Mouse (Mus musculus) heart, embryonic 12.5 days (tissue): ENCODE data around the gene Sla2. TPM values are rescaled to one million over a fixed set of nuclear protein-coding genes. Genes with fewer than 3 reads are reported as not detected.

Source experiments
- ATAC-seq: fragments of 200-750 bp; cut with Nextera tagmentation; 2 replicates; pipeline ENCODE4 v1.8.0; 2017; ENCODE audit warnings: moderate TSS enrichment, moderate library complexity; ENCODE audit not compliant: insufficient number of reproducible peaks, low FRiP score
- H3K27ac ChIP-seq: fragments of 300-500 bp; sonication (generic); 2 replicates; pipeline ENCODE4 v1.5.1; 2016; ENCODE audit warnings: mild to moderate bottlenecking, moderate library complexity; ENCODE audit not compliant: poor library complexity, severe bottlenecking
- H3K27me3 ChIP-seq: fragments of 300-500 bp; sonication (generic); replicated peaks from 2 replicates; pipeline ENCODE4 v1.6.1; 2016; ENCODE audit warnings: mild to moderate bottlenecking, moderate library complexity
- H3K36me3 ChIP-seq: fragments of 300-500 bp; sonication (generic); 2 replicates; pipeline ENCODE4 v1.6.1; 2016; ENCODE audit warnings: mild to moderate bottlenecking, moderate library complexity
- H3K4me1 ChIP-seq: fragments of 300-500 bp; sonication (generic); replicated peaks from 2 replicates; pipeline ENCODE4 v1.6.1; 2016; ENCODE audit warnings: mild to moderate bottlenecking
- H3K4me2 ChIP-seq: fragments of 300-500 bp; sonication (generic); 2 replicates; pipeline ENCODE4 v1.6.1; 2016; ENCODE audit warnings: mild to moderate bottlenecking, moderate library complexity
- H3K4me3 ChIP-seq: fragments of 300-500 bp; sonication (generic); 2 replicates; pipeline ENCODE4 v1.5.1; 2016; ENCODE audit warnings: mild to moderate bottlenecking
- H3K9ac ChIP-seq: fragments of 300-500 bp; sonication (generic); 2 replicates; pipeline ENCODE4 v1.6.1; 2016; ENCODE audit warnings: mild to moderate bottlenecking, moderate library complexity
- H3K9me3 ChIP-seq: fragments of 300-500 bp; sonication (generic); replicated peaks from 2 replicates; pipeline ENCODE4 v1.6.1; 2016; ENCODE audit warnings: mild to moderate bottlenecking, moderate library complexity
- WGBS: fragments of 180-500 bp; shearing (Covaris S2); methylation state at CpG from one replicate; pipeline ENCODE4 v1.1.7; 2016; 5-methylcytosine and 5-hydroxymethylcytosine counted together
- polyA plus RNA-seq: library from polyadenylated mRNA; unstranded; fragments of >200 nt; fragmentation: Nextera tagmentation; extraction: Ambion mirVana; gene quantifications from 2 replicates; pipeline ENCODE4 v1.2.1, GENCODE M21; 2016

Gene Sla2
- polyA plus RNA-seq, 1 experiment from 2014 or later = 0.55 TPM

GRCm38 (mm10) chr2:156901883-156902282 is 14.9 kb upstream of the Sla2 start:
- H3K4me2 ChIP-seq = no peak overlapping the region
- WGBS = 55% methylated on average over 6 of the region's 6 CpGs
- H3K9ac ChIP-seq = no peak overlapping the region
- H3K4me1 ChIP-seq = peaks cover 14% of the 10 kb centered on the region
- no peak overlapping the region for H3K4me3 ChIP-seq
- no peak for ATAC-seq
- H3K27me3 ChIP-seq = no peaks in the 10 kb centered on the region
- H3K9me3 ChIP-seq = no peaks in the 10 kb centered on the region
- H3K27ac ChIP-seq = no peak overlapping the region
- H3K36me3 ChIP-seq = no peaks in the 10 kb centered on the region

- Histone ChIP-seq H3K36me3 (no peaks in the 10 kb centered on the region), H3K4me3 (no peak overlapping the region), H3K4me2 (no peak overlapping the region), H3K27me3 (no peaks in the 10 kb centered on the region), H3K9ac (no peak overlapping the region), H3K4me1 (peaks cover 16% of the 10 kb centered on the region), H3K9me3 (no peaks in the 10 kb centered on the region), H3K27ac (no peak overlapping the region)
- 81% methylated on average over 2 of the region's 2 CpGs for whole genome bisulfite sequencing
- no peak for ATAC-seq
Observed at GRCm38 (mm10) chr2:156901344-156901743, 14.4 kb upstream of the Sla2 start.

GRCm38 (mm10) chr2:156899184-156899583 is 12.2 kb upstream of the Sla2 start:
- Histone ChIP-seq H3K9me3 (no peaks in the 10 kb centered on the region), H3K36me3 (no peaks in the 10 kb centered on the region), H3K4me2 (no peak overlapping the region), H3K4me1 (peaks cover 20% of the 10 kb centered on the region), H3K9ac (no peak overlapping the region), H3K27me3 (no peaks in the 10 kb centered on the region), H3K27ac (no peak overlapping the region), H3K4me3 (no peak overlapping the region)
- no peak for ATAC-seq
- 42% methylated on average over 4 of the region's 4 CpGs for WGBS

GRCm38 (mm10) chr2:156898374-156898773 is 11.4 kb upstream of the Sla2 start:
- no peak for ATAC-seq
- no peak overlapping the region for H3K27ac ChIP-seq
- 37% methylated on average over 4 of the region's 4 CpGs for WGBS

GRCm38 (mm10) chr2:156897034-156897433 is 10.0 kb upstream of the Sla2 start:
- H3K9ac ChIP-seq = no peak overlapping the region
- no peak for ATAC-seq
- H3K36me3 ChIP-seq = no peaks in the 10 kb centered on the region
- H3K4me2 ChIP-seq = no peak overlapping the region
- no peak overlapping the region for H3K27ac ChIP-seq
- H3K4me1 ChIP-seq = peaks cover 20% of the 10 kb centered on the region
- H3K27me3 ChIP-seq = no peaks in the 10 kb centered on the region
- WGBS = 82% methylated on average over 9 of the region's 9 CpGs
- no peak overlapping the region for H3K4me3 ChIP-seq
- H3K9me3 ChIP-seq = no peaks in the 10 kb centered on the region

More at GRCm38 (mm10) chr2:156898374-156898773, 11.4 kb upstream of the Sla2 start:
- H3K27me3 ChIP-seq = no peaks in the 10 kb centered on the region
- no peak overlapping the region for H3K4me3 ChIP-seq
- H3K9ac ChIP-seq = no peak overlapping the region
- H3K9me3 ChIP-seq = no peaks in the 10 kb centered on the region
- H3K36me3 ChIP-seq = no peaks in the 10 kb centered on the region
- peaks cover 20% of the 10 kb centered on the region for H3K4me1 ChIP-seq
- no peak overlapping the region for H3K4me2 ChIP-seq

- Histone ChIP-seq H3K4me1 (peaks cover 20% of the 10 kb centered on the region), H3K27ac (no peak overlapping the region), H3K9ac (no peak overlapping the region), H3K4me3 (no peak overlapping the region), H3K36me3 (no peaks in the 10 kb centered on the region), H3K4me2 (no peak overlapping the region), H3K9me3 (no peaks in the 10 kb centered on the region), H3K27me3 (no peaks in the 10 kb centered on the region)
- 63% methylated on average over 9 of the region's 9 CpGs for WGBS
- no peak for ATAC-seq
Observed at GRCm38 (mm10) chr2:156896384-156896914, 9.5 kb upstream of the Sla2 start.

GRCm38 (mm10) chr2:156894496-156895265 is 7.7 kb upstream of the Sla2 start:
- no peaks in the 10 kb centered on the region for H3K27me3 ChIP-seq
- H3K9me3 ChIP-seq = no peaks in the 10 kb centered on the region
- ATAC-seq = no peak
- no peak overlapping the region for H3K9ac ChIP-seq
- no peaks in the 10 kb centered on the region for H3K36me3 ChIP-seq
- no peak overlapping the region for H3K4me3 ChIP-seq
- peaks cover 20% of the 10 kb centered on the region for H3K4me1 ChIP-seq
- H3K4me2 ChIP-seq = no peak overlapping the region
- 74% methylated on average over 15 of the region's 15 CpGs for WGBS
- H3K27ac ChIP-seq = no peak overlapping the region

GRCm38 (mm10) chr2:156892821-156893220 is 5.8 kb upstream of the Sla2 start:
- H3K4me2 ChIP-seq = no peak overlapping the region
- H3K9ac ChIP-seq = no peak overlapping the region
- no peaks in the 10 kb centered on the region for H3K27me3 ChIP-seq
- 63% methylated on average over 6 of the region's 6 CpGs for WGBS
- no peak overlapping the region for H3K4me3 ChIP-seq
- ATAC-seq = no peak
- no peak overlapping the region for H3K27ac ChIP-seq
- H3K36me3 ChIP-seq = no peaks in the 10 kb centered on the region
- no peaks in the 10 kb centered on the region for H3K9me3 ChIP-seq
- peaks cover 9% of the 10 kb centered on the region for H3K4me1 ChIP-seq

GRCm38 (mm10) chr2:156892240-156892639 is 5.2 kb upstream of the Sla2 start:
- no peaks in the 10 kb centered on the region for H3K27me3 ChIP-seq
- peaks cover 6% of the 10 kb centered on the region for H3K4me1 ChIP-seq
- H3K9me3 ChIP-seq = no peaks in the 10 kb centered on the region
- no peaks in the 10 kb centered on the region for H3K36me3 ChIP-seq
- H3K9ac ChIP-seq = no peak overlapping the region
- no peak overlapping the region for H3K4me2 ChIP-seq
- no peak overlapping the region for H3K27ac ChIP-seq
- H3K4me3 ChIP-seq = no peak overlapping the region
- 61% methylated on average over 3 of the region's 3 CpGs for WGBS
- no peak for ATAC-seq

- 68% methylated on average over 3 of the region's 3 CpGs for WGBS
- H3K27me3 ChIP-seq = no peaks in the 10 kb centered on the region
- H3K4me1 ChIP-seq = no peaks in the 10 kb centered on the region
- no peak for ATAC-seq
- H3K9me3 ChIP-seq = no peaks in the 10 kb centered on the region
- H3K4me2 ChIP-seq = no peak overlapping the region
- H3K27ac ChIP-seq = no peak overlapping the region
- H3K9ac ChIP-seq = no peak overlapping the region
- no peak overlapping the region for H3K4me3 ChIP-seq
- no peaks in the 10 kb centered on the region for H3K36me3 ChIP-seq
Observed at GRCm38 (mm10) chr2:156888490-156888889, 1.5 kb upstream of the Sla2 start.

- no peak overlapping the region for H3K9ac ChIP-seq
- H3K36me3 ChIP-seq = no peaks in the 10 kb centered on the region
- H3K27me3 ChIP-seq = no peaks in the 10 kb centered on the region
- no peaks in the 10 kb centered on the region for H3K9me3 ChIP-seq
- no peak for ATAC-seq
- WGBS = 68% methylated on average over 10 of the region's 10 CpGs
- H3K4me1 ChIP-seq = no peaks in the 10 kb centered on the region
- H3K4me2 ChIP-seq = no peak overlapping the region
- no peak overlapping the region for H3K27ac ChIP-seq
- no peak overlapping the region for H3K4me3 ChIP-seq
Observed at GRCm38 (mm10) chr2:156886084-156886631, 834 bp downstream of the Sla2 start.
